Mouse (Mus musculus) liver, adult 2 months (tissue): ENCODE data around the gene Tmem214. TPM values are rescaled to one million over a fixed set of nuclear protein-coding genes. Genes with fewer than 3 reads are reported as not detected.

Experiments used
- DNase-seq: peaks from one replicate; pipeline ENCODE4 v3.0.0-alpha.2; 2011; ENCODE audit warnings: low read depth, low spot score; ENCODE audit errors: extremely low read depth
- H3K27ac ChIP-seq: fragments of 200-500 bp; replicated peaks from 2 replicates; pipeline ENCODE4 v1.5.1; 2012; ENCODE audit warnings: low read depth, mild to moderate bottlenecking, control low read depth, inconsistent platforms, low read length; ENCODE audit not compliant: insufficient read depth
- H3K27me3 ChIP-seq: fragments of 200-500 bp; 2 replicates; pipeline ENCODE4 v1.6.1; 2012; ENCODE audit warnings: mild to moderate bottlenecking, moderate library complexity, low read length, inconsistent platforms; ENCODE audit not compliant: control insufficient read depth, insufficient read depth
- H3K36me3 ChIP-seq: fragments of 200-500 bp; 2 replicates; pipeline ENCODE4 v1.6.1; 2012; ENCODE audit warnings: low read length, inconsistent platforms; ENCODE audit not compliant: control insufficient read depth, insufficient read depth
- H3K4me1 ChIP-seq: fragments of 200-500 bp; 2 replicates; pipeline ENCODE4 v1.6.1; 2011; ENCODE audit warnings: low read length; ENCODE audit not compliant: control insufficient read depth, insufficient read depth
- H3K4me3 ChIP-seq: fragments of 200-500 bp; 2 replicates; pipeline ENCODE4 v1.5.1; 2011; ENCODE audit warnings: low read depth, mild to moderate bottlenecking, control low read depth, low read length, moderate library complexity; ENCODE audit not compliant: insufficient read depth
- H3K79me2 ChIP-seq: fragments of 200-500 bp; 2 replicates; pipeline ENCODE4 v1.6.1; 2012; ENCODE audit warnings: inconsistent platforms, mild to moderate bottlenecking, low read length, moderate library complexity; ENCODE audit not compliant: control insufficient read depth, insufficient read depth
- H3K9ac ChIP-seq: fragments of 200-500 bp; 2 replicates; pipeline ENCODE4 v1.6.1; 2012; ENCODE audit warnings: low read depth, mild to moderate bottlenecking, control low read depth, inconsistent platforms, low read length
- CTCF ChIP-seq: fragments of 200-500 bp; IDR thresholded peaks from 2 replicates; pipeline ENCODE4 v1.5.1; 2011; ENCODE audit warnings: low read depth, low read length, control low read depth
- POLR2A ChIP-seq: fragments of 200-500 bp; IDR thresholded peaks from 2 replicates; pipeline ENCODE4 v1.6.1; 2011; ENCODE audit warnings: low read length, control low read depth; ENCODE audit not compliant: insufficient read depth; ENCODE audit errors: extremely low read depth
- WGBS: fragments of 180-500 bp; shearing (Covaris S2); methylation state at CpG from one replicate; pipeline ENCODE4 v1.1.7; 2018; 5-methylcytosine and 5-hydroxymethylcytosine counted together
- polyA plus RNA-seq: library from polyadenylated mRNA; depleted of rRNA; stranded (reverse); fragments of >200 nt; gene quantifications from 2 replicates; pipeline ENCODE4 v1.2.3, GENCODE M21; 2012
- total RNA-seq: library from RNA; depleted of rRNA; stranded (reverse); fragments of >200 nt; gene quantifications from 2 replicates; pipeline ENCODE4 v1.2.3, GENCODE M21; 2014

Tmem214 gene
- total and polyA plus RNA-seq, 2 experiments, result 27.9 to 89.2 TPM

DNA sequence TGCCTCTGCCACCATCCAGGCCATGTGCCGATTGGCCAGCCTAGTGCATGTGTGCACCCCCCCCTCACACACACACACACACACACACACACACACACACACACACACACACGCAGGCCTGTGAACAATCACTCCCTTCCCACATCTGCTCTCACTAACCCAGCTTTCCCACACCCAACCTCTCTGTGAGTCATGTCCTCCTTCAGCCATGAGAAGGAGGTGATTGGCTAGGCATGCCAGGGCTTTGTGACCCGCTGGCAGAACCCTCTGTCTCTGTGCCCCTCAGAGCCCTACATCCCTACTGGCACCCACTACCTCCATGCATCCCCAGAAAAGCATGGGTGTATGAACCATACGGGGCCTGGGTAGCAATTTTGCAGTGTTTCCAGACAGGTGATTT, 14.3 kb upstream of the Tmem214 start:
- peaks cover 4% of the 10 kb centered on the region for H3K4me1 ChIP-seq
- no peak for TF ChIP-seq CTCF
- no peak for TF ChIP-seq POLR2A
- no peak overlapping the region for H3K9ac ChIP-seq
- H3K27ac ChIP-seq, result no peak overlapping the region
- 97% methylated on average over 4 of the region's 4 CpGs for WGBS
- no peaks in the 10 kb centered on the region; the same call in 1 of the 2 replicates for H3K79me2 ChIP-seq
- DNase-seq, result no peak
- H3K36me3 ChIP-seq, result no peaks in the 10 kb centered on the region
- H3K27me3 ChIP-seq, result no peaks in the 10 kb centered on the region
- H3K4me3 ChIP-seq, result no peak overlapping the region

DNA sequence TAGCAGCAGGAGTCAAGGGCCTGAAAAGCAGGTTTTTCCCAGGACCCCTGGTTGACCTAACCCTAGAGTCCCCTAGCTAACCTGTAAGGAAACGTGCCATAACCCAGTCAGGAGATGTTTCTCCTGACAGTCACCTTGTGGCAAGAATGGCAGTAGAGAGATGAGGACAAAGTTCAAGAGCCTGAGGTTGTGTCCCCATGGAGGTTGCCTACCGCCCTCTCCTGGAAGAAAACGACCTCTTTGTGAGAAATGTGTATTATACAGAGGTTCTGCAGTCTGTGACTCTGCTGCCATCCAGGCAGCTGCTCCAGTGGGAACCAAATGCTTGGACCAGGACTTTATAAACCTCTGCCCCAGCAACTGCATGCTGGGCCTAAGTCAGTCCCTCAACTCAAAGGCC, 12.1 kb upstream of the Tmem214 start:
- peak; percentile 74 for DNase-seq
- Histone ChIP-seq H3K36me3 (no peaks in the 10 kb centered on the region), H3K27me3 (no peaks in the 10 kb centered on the region), H3K4me1 (peaks cover 4% of the 10 kb centered on the region), H3K4me3 (no peak overlapping the region), H3K9ac (no peak overlapping the region), H3K79me2 (no peaks in the 10 kb centered on the region; the same call in 1 of the 2 replicates), H3K27ac (no peak overlapping the region)
- peak; percentile 52 for TF ChIP-seq CTCF
- TF ChIP-seq POLR2A, result no peak
- 33% methylated on average over 3 of the region's 3 CpGs for WGBS

DNA sequence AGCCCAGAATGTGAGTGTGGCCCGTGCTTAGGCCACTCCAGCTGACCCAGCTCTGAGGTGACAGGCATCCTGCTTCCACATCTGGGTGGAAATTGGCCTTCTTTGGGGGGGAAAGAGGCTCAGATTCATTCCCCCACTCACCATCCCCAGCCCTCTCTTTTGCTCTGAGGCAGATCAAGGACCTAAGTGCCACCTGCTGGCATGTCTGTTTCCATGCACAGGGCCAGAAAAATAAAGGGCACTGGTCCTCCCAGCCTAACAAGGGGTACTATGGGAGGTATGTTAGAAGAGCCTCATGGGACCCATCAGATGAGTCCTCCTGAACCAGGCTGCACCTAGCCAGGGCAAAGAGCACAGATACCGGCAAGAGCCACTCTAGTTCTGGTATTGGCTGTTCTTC, 11.7 kb upstream of the Tmem214 start:
- WGBS, result 74% methylated on average over 2 of the region's 2 CpGs
- H3K36me3 ChIP-seq, result no peaks in the 10 kb centered on the region
- H3K27me3 ChIP-seq, result no peaks in the 10 kb centered on the region
- no peak for DNase-seq
- no peak overlapping the region for H3K4me3 ChIP-seq
- no peak overlapping the region for H3K27ac ChIP-seq
- H3K4me1 ChIP-seq, result peaks cover 4% of the 10 kb centered on the region
- no peak overlapping the region for H3K9ac ChIP-seq
- TF ChIP-seq POLR2A, result no peak
- TF ChIP-seq CTCF, result 0 out of 2 replicates have a peak, but pooled peaks have one; percentile 2
- no peaks in the 10 kb centered on the region; the same call in 1 of the 2 replicates for H3K79me2 ChIP-seq

DNA sequence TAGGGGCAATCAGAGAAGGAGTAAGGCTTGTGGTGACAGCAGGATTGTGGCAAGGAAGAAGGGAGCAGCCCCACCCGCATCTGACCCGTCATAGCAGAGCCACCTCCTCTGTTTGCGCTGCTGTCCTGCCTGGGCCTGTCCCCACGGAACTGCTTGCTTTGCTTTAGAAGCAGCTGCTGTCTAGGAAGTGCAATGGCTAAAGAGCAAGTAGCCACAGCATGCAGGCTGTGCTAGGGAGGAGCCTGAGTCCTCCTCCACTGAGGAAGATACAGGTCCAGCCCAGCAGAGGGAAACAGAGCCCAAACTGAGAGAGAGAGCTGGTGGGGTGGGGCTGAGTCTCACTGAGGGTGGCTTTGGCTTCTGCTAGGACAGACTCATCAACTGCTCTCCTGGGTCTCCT, 4.0 kb upstream of the Tmem214 start:
- no peak overlapping the region for H3K4me3 ChIP-seq
- no peak for DNase-seq
- no peak overlapping the region for H3K9ac ChIP-seq
- WGBS, result 80% methylated on average over 4 of the region's 4 CpGs
- no peaks in the 10 kb centered on the region for H3K4me1 ChIP-seq
- no peaks in the 10 kb centered on the region for H3K27me3 ChIP-seq
- no peaks in the 10 kb centered on the region for H3K79me2 ChIP-seq
- no peak overlapping the region for H3K27ac ChIP-seq
- peaks cover 11% of the 10 kb centered on the region for H3K36me3 ChIP-seq
- TF ChIP-seq POLR2A (no peak), CTCF (0 out of 2 replicates have a peak, but pooled peaks have one; percentile 12)

DNA sequence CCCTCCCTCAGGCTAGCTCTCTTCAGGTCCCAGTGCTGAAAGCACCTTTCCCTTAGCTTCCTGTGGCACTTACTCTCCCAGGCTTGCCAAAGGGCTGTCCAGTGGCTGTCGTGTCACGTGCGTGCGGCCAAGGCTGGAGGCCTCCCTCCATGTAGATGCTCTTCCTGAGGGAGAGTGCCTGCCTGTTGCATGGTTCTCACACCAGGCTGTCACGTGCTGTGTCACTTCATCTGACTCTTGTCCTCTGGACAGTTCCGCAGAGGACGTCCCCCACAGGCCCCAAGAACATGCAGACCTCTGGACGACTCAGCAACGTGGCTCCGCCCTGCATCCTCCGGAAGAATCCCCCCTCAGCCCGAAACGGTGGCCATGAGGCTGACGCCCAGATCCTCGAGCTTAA, 3.5 kb upstream of the Tmem214 start:
- Histone ChIP-seq H3K4me3 (no peak overlapping the region), H3K27me3 (no peaks in the 10 kb centered on the region)
- 77% methylated on average over 15 of the region's 15 CpGs for WGBS

DNA sequence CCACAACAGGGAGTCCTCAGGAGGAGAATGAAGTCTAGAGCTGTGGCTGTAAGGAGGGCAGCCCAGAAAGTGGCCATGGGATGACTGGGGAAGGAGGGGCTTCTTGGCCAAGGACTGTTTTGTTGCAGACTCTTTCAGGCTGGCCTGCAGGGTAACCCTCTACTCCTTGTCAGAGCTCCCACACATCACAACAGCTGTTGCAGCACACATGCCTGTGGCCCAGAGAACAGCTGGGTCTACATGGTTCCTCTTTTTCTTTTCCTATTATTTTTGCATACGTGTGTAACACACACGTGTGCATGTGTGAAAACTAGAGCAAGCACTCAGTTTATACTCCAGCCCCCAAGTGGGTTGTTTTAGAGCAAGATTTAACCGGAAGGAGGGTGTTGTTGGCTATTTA, 941 bp upstream of the Tmem214 start:
- H3K4me3 ChIP-seq, result no peak overlapping the region
- no peak for TF ChIP-seq CTCF
- no peak for TF ChIP-seq POLR2A
- peaks cover 6% of the 10 kb centered on the region; the same call in 1 of the 2 replicates for H3K79me2 ChIP-seq
- peaks cover 16% of the 10 kb centered on the region for H3K36me3 ChIP-seq
- no peaks in the 10 kb centered on the region for H3K27me3 ChIP-seq
- peaks cover 4% of the 10 kb centered on the region; the same call in 1 of the 2 replicates for H3K4me1 ChIP-seq
- WGBS, result 91% methylated on average over 3 of the region's 3 CpGs
- H3K27ac ChIP-seq, result no peak overlapping the region
- no peak overlapping the region for H3K9ac ChIP-seq
- no peak for DNase-seq

More for the DNA sequence above, 3.5 kb upstream of the Tmem214 start:
- no peak for DNase-seq
- no peaks in the 10 kb centered on the region for H3K79me2 ChIP-seq
- TF ChIP-seq CTCF, result no peak
- no peak for TF ChIP-seq POLR2A
- no peaks in the 10 kb centered on the region for H3K4me1 ChIP-seq
- no peak overlapping the region for H3K27ac ChIP-seq
- H3K9ac ChIP-seq, result no peak overlapping the region
- peaks cover 11% of the 10 kb centered on the region for H3K36me3 ChIP-seq
